8 mouse cellular contexts compared by ENCODE assay signal in the genomic region with DNA sequence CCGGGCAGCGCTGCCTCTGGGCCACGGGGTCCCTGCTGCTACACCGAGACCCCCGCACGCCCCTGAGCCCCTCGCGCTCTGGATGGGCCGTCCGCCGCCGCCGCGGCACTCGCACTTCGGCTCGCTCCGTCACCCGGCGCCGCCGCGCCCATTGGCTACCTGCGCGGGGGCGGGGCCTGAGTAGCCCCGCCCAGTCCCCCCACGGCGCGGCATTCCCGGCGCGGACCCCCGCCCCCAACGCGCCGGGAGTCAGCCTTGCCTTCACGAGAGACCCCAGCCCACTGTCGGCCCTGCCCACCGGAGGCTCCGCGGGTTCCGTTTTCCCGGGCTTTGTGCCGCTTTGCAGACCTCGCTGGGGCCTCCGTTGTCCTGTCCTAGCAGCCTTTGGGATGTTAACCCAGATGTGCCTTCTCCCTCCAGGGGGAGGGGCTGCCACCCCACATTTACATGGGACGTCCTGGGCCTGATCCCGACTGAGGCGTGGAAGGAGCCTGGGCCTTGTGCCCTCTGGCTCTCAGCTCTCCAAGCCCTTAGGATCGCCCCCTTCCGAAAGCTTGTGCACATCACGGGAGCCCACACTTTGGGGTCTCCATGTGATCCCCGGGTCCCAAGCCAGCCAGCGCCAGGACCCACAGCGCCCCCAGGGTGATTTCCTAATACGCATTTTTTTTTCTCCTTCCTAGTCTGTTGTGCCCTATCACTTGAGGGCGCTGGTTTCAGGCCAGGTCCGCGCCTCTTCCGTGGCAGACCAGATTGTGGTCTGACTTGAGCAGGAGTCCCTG. TPM values are rescaled to one million over a fixed set of nuclear protein-coding genes. Genes with fewer than 3 reads are reported as not detected.
DNase-seq lines count a peak whose midpoint lies in the region; ATAC-seq and TF ChIP-seq lines count a peak whose summit lies in the region.

A gene (minus strand): TSS at position 126 of the 782 bp plus-strand sequence.

- peak in 2 of 3 experiments; percentile 42 to 67; a peak in 5 of 6 replicates for TF ChIP-seq CTCF in MEL (IDR thresholded peaks at IDR 0.05 in 2 of 3, conservative IDR thresholded peaks at IDR 0.05 in 1 of 3; ENCODE audit: control insufficient read depth in 1 of 3, insufficient read depth in 1 of 3, low read depth in 2 of 3, low read length in 3 of 3, poor library complexity in 1 of 3, severe bottlenecking in 1 of 3)
- TF ChIP-seq CTCF in layer of hippocampus, adult 2 months (conservative IDR thresholded peaks at IDR 0.05) = peak; percentile 68
- no peak; the same call in 1 of the 2 replicates for TF ChIP-seq CTCF in lung, adult 2 months (IDR thresholded peaks at IDR 0.05; ENCODE audit: insufficient read depth, low read length)

- H3K79me2 ChIP-seq in MEL (ENCODE audit: control insufficient read depth, insufficient read depth, low read length, poor library complexity) = no peaks in the 10 kb centered on the region; the same call in 1 of the 2 replicates

- H3K36me3 ChIP-seq in MEL (ENCODE audit: control insufficient read depth in 1 of 2, insufficient read depth in 2 of 2, low read length in 2 of 2) = no peaks in the 10 kb centered on the region

- 1% methylated on average over 61 of the region's 61 CpGs for WGBS in lung, adult 2 months

- H3K9ac ChIP-seq in MEL (ENCODE audit: control insufficient read depth, low read depth, low read length, poor library complexity, severe bottlenecking) = peak within 1 kb of the TSS; percentile 61

- peak; percentile 73 for ATAC-seq in frontal cortex, adult (ENCODE audit: low TSS enrichment)
- peak; percentile 21; the same call in 1 of the 2 replicates for ATAC-seq in neutrophil, adult 5-6 weeks (ENCODE audit: extremely low read depth, insufficient number of reproducible peaks, low FRiP score, poor library complexity, severe bottlenecking)

- peak within 1 kb of the TSS; percentile 60 to 67 for H3K4me3 ChIP-seq in MEL (ENCODE audit: control insufficient read depth in 1 of 2, insufficient read depth in 1 of 2, low read depth in 2 of 2, low read length in 2 of 2)
- peak within 1 kb of the TSS; percentile 79 for H3K4me3 ChIP-seq in layer of hippocampus, adult 2 months
- H3K4me3 ChIP-seq in lung, adult 2 months (replicated peaks; ENCODE audit: extremely low read depth, low read depth, low read length) = peak within 1 kb of the TSS; percentile 73

- no peak for TF ChIP-seq RAD21 in MEL (IDR thresholded peaks at IDR 0.05; ENCODE audit: low read depth, low read length)

- H3K27ac ChIP-seq in MEL (ENCODE audit: control insufficient read depth, low read depth, low read length) = no peak within 1 kb of the TSS
- peak within 1 kb of the TSS; percentile 79 for H3K27ac ChIP-seq in layer of hippocampus, adult 2 months

- peak; percentile 70 for DNase-seq in MEL (ENCODE audit: low read depth, low spot score)
- DNase-seq in cerebellum, adult 9-10 months = peak; percentile 85
- peak; percentile 68 for DNase-seq in heart, postnatal 4 days
- peak; percentile 27 to 62 for DNase-seq in layer of hippocampus, adult 2 months (ENCODE audit: low spot score in 2 of 2)
- peak; percentile 80 for DNase-seq in lung, adult 2 months
- DNase-seq in thymus, postnatal 14 days = peak; percentile 74

- no peak for TF ChIP-seq EP300 in MEL (IDR thresholded peaks at IDR 0.05; ENCODE audit: low read depth in 1 of 2, low read length in 2 of 2)

- no peaks in the 10 kb centered on the region for H3K9me3 ChIP-seq in MEL (replicated peaks; ENCODE audit: insufficient read depth, low read length)

- 0 out of 4 replicates have a peak, but pooled peaks of 1 of the 2 experiments have one; percentile 50 for TF ChIP-seq POLR2A in MEL (IDR thresholded peaks at IDR 0.05; ENCODE audit: control insufficient read depth in 1 of 2, insufficient read depth in 1 of 2, low read depth in 1 of 2, low read length in 2 of 2, poor library complexity in 1 of 2)
- peak; percentile 15; the same call in 1 of the 2 replicates for TF ChIP-seq POLR2A in lung, adult 2 months (IDR thresholded peaks at IDR 0.05; ENCODE audit: borderline replicate concordance, extremely low read depth, low read depth, low read length)

- H3K27me3 ChIP-seq in MEL (ENCODE audit: control insufficient read depth in 1 of 2, insufficient read depth in 2 of 2, low read length in 2 of 2) = no peaks in the 10 kb centered on the region; a peak in 2 of 4 replicates

- no peaks in the 10 kb centered on the region for H3K4me1 ChIP-seq in MEL (ENCODE audit: control insufficient read depth in 1 of 2, insufficient read depth in 2 of 2, low read length in 2 of 2)
- H3K4me1 ChIP-seq in lung, adult 2 months (ENCODE audit: control insufficient read depth, insufficient read depth, low read length) = peaks cover 11% of the 10 kb centered on the region; the same call in 1 of the 2 replicates

TF ChIP-seq in MEL, 35 proteins besides CTCF, POLR2A, EP300 and RAD21:
- TF ChIP-seq ZNF384 (IDR thresholded peaks at IDR 0.05; ENCODE audit: low read depth, low read length) = peak; percentile 82
- no peak for TF ChIP-seq NELFE (IDR thresholded peaks at IDR 0.05; ENCODE audit: low read depth, low read length)
- TF ChIP-seq MXI1 (IDR thresholded peaks at IDR 0.05; ENCODE audit: low read depth, low read length) = peak; percentile 30; the same call in 1 of the 2 replicates
- peak; percentile 24; the same call in 1 of the 2 replicates for TF ChIP-seq HCFC1 (IDR thresholded peaks at IDR 0.05; ENCODE audit: low read depth, low read length)
- TF ChIP-seq NRF1 (IDR thresholded peaks at IDR 0.05; ENCODE audit: insufficient read depth, low read depth, low read length, poor library complexity, severe bottlenecking) = peak; percentile 46
- TF ChIP-seq MAZ (IDR thresholded peaks at IDR 0.05; ENCODE audit: low read depth, low read length) = peak; percentile 65; the same call in 1 of the 2 replicates
- TF ChIP-seq CHD2 (IDR thresholded peaks at IDR 0.05; ENCODE audit: low read length) = no peak
- 0 out of 2 replicates have a peak, but pooled peaks have one; percentile 20 for TF ChIP-seq MAX (IDR thresholded peaks at IDR 0.05; ENCODE audit: low read length)

RNA-seq across cellular contexts. Expression of the gene that starts here (rescaled TPM):
- total RNA-seq in MEL (2012; rRNA removed) = 45.3 and 45.7 TPM in 2 replicates
- 10 to 100 TPM in 1 of 2 experiments, not detected in 1; 68.9 TPM for polyA plus RNA-seq in MEL (2012; ENCODE audit: insufficient read depth in 1 of 2, insufficient read length in 2 of 2, low read depth in 1 of 2, low replicate concordance in 2 of 2, missing spikeins in 1 of 2)
- total RNA-seq in heart, postnatal 4 days (2021) = 10 to 100 TPM in 1 of 2 experiments, 1 to 10 TPM in 1; 9.1 to 10.7 TPM
- total RNA-seq in layer of hippocampus, adult 2 months (2021) = 10 to 100 TPM in 1 of 2 experiments, 1 to 10 TPM in 1; 8.6 to 11.9 TPM
- 57.2 and 65.6 TPM in 2 replicates for polyA plus RNA-seq in lung, adult 2 months (2012; rRNA removed)
- total RNA-seq in neutrophil, adult 5-6 weeks (2017) = 67.3 and 80.3 TPM in 2 replicates
